Mouse (Mus musculus): ENCODE data around the gene Tbc1d23. TPM values are rescaled to one million over a fixed set of nuclear protein-coding genes. Genes with fewer than 3 reads are reported as not detected.
A peak's percentile ranks its signal among the peaks of the same experiment; 100 is the strongest.

Gene Tbc1d23
- polyA plus RNA-seq, 1 experiment from 2014 or later = 22.3 TPM

DNA sequence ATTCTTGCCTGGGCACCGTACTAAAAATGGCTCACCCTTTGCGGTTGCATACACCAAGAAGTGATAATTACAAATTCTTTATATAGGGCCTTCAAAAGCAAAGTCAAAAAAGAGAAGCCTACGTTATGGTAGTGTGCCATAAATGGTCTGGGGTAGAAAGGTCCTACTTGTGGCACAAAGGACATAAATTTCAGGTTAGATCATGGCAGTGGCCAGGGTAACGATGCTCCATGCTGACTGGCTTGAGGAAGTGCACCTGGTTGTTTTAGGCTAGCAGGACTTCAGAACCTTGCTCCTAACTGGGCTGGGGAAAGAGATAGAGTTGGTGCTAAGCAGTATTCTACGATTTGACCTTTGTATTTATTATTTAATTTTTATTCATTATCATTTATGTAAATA, 63.8 kb downstream of the Tbc1d23 start:
- WGBS = 11% methylated on average over 5 of the region's 5 CpGs
- Histone ChIP-seq H3K27ac (ENCODE audit: low read depth, low read length) (peak overlapping the region; percentile 81), H3K9me3 (ENCODE audit: control insufficient read depth) (no peaks in the 10 kb centered on the region), H3K36me3 (ENCODE audit: control insufficient read depth, insufficient read depth) (peaks cover 20% of the 10 kb centered on the region), H3K9ac (ENCODE audit: low read depth, low read length) (no peak overlapping the region), H3K4me2 (replicated peaks; ENCODE audit: low read depth) (peak overlapping the region; percentile 94), H3K27me3 (replicated peaks; ENCODE audit: control insufficient read depth, insufficient read depth, low read length) (no peaks in the 10 kb centered on the region), H3K4me1 (replicated peaks; ENCODE audit: control insufficient read depth, insufficient read depth, low read length) (no peaks in the 10 kb centered on the region), H3K4me3 (ENCODE audit: low read depth, low read length) (peak overlapping the region; percentile 87)
- TF ChIP-seq CTCF (IDR thresholded peaks at IDR 0.05; ENCODE audit: low read depth) = no peak
- peak; percentile 43 for ATAC-seq

DNA sequence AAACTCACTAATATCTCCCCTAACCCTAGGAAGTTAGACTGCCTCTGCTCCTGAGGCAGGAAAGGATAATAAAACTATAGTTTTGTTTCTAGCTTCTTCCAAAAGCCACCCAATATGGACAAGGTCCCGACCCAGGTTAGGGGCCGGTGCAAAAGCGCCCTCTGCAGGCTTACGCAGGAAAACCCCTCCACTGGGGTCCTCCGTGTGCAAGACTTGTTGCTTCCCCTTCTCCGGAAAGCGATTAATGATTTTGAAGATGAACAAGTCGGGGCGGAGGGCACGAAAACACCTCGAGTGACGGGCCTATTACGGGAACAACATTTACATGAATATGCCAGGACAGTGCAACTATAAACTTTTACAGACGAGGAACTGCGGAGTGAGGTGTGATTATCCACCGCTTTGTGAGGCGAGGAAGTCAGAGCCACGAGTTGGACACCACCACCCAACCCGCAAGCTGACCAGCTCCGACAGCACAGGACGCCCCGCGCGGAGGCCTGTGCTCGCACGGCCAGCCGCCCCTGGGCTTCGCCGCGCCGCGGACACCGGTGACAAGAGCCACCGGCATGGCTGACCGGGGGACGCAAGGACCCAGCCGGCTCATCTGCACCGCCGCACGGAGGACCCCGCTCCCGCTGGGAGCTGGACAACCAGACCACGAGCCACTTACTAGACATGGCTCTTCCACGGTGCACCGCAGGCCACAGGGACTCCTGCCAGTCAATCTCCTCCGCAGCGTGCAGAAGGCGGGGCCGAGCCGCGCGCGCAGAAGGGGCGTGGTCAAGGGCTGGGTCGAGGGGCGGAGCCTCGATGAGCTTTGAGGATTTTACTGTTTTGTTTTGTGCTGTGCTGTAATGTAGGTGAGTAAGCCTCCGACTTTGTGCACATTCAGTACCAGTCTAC, 64.4 kb downstream of the Tbc1d23 start, which contains the start of gene Nit2:
Gene Nit2, minus strand, starts transcription at position 731 of the 903 bp plus-strand sequence.
- H3K27me3 ChIP-seq (replicated peaks; ENCODE audit: control insufficient read depth, insufficient read depth, low read length) = no peaks in the 10 kb centered on the region
- H3K4me3 ChIP-seq (ENCODE audit: low read depth, low read length) = peak within 1 kb of the TSS; percentile 87
- H3K9me3 ChIP-seq (ENCODE audit: control insufficient read depth) = no peaks in the 10 kb centered on the region
- peak within 1 kb of the TSS; percentile 94 for H3K4me2 ChIP-seq (replicated peaks; ENCODE audit: low read depth)
- peaks cover 22% of the 10 kb centered on the region for H3K36me3 ChIP-seq (ENCODE audit: control insufficient read depth, insufficient read depth)
- no peaks in the 10 kb centered on the region for H3K4me1 ChIP-seq (replicated peaks; ENCODE audit: control insufficient read depth, insufficient read depth, low read length)
- peak; percentile 95 for ATAC-seq
- H3K9ac ChIP-seq (ENCODE audit: low read depth, low read length) = peak within 1 kb of the TSS; percentile 88
- WGBS = under 1% methylated on average over 58 of the region's 58 CpGs
- H3K27ac ChIP-seq (ENCODE audit: low read depth, low read length) = peak within 1 kb of the TSS; percentile 81
- TF ChIP-seq CTCF (IDR thresholded peaks at IDR 0.05; ENCODE audit: low read depth) = peak; percentile 88

DNA sequence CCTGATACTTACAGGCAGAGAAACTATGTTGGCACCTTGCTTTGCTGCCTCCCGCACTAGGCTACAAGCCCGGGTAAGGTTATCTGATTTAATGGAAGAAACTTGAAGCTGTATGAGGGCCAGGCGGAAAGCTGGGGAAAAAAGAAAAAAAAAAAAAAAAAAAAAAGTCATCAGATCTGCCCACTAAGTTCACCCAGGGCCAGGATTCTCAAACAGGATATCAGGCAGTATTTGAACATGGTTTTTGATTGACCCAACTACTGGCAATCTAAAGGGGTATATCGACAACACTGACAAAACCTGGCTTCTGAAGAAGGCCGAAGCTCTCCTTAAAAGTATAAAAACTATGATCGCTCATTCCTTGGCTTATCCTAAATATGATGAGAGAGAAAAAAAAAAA, 65.2 kb downstream of the Tbc1d23 start:
- Histone ChIP-seq H3K27me3 (replicated peaks; ENCODE audit: control insufficient read depth, insufficient read depth, low read length) (no peaks in the 10 kb centered on the region), H3K4me1 (replicated peaks; ENCODE audit: control insufficient read depth, insufficient read depth, low read length) (no peaks in the 10 kb centered on the region), H3K4me3 (ENCODE audit: low read depth, low read length) (no peak overlapping the region), H3K9ac (ENCODE audit: low read depth, low read length) (no peak overlapping the region), H3K9me3 (ENCODE audit: control insufficient read depth) (no peaks in the 10 kb centered on the region), H3K36me3 (ENCODE audit: control insufficient read depth, insufficient read depth) (peaks cover 24% of the 10 kb centered on the region), H3K27ac (ENCODE audit: low read depth, low read length) (no peak overlapping the region), H3K4me2 (replicated peaks; ENCODE audit: low read depth) (peak overlapping the region; percentile 94; the same call in 1 of the 2 replicates)
- no peak for ATAC-seq
- TF ChIP-seq CTCF (IDR thresholded peaks at IDR 0.05; ENCODE audit: low read depth) = no peak
- WGBS = 74% methylated on average over 6 of the region's 6 CpGs

DNA sequence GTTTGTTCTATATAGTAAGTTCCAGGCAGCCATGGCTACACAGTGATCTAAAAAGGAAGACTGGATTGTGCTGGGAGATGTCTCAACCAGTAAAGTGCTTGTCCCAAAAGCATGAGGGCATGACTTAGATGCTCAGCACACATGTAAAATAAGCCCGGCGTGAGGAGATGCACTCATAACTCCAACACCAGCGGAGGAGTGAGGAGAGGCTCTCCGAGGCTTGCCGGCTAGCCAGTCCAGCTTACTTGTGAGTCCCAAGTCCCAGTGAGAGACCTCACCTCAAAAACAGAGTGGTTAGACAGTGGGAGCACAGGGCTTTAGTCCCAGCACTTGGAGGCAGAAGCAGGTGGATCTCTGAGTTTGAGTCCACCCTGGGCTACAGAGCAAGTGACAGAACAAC, 66.1 kb downstream of the Tbc1d23 start:
- H3K4me2 ChIP-seq (replicated peaks; ENCODE audit: low read depth) = no peak overlapping the region
- TF ChIP-seq CTCF (IDR thresholded peaks at IDR 0.05; ENCODE audit: low read depth) = no peak
- no peak overlapping the region for H3K4me3 ChIP-seq (ENCODE audit: low read depth, low read length)
- WGBS = 95% methylated on average over 5 of the region's 5 CpGs
- no peaks in the 10 kb centered on the region for H3K9me3 ChIP-seq (ENCODE audit: control insufficient read depth)
- no peak for ATAC-seq
- H3K27ac ChIP-seq (ENCODE audit: low read depth, low read length) = no peak overlapping the region
- H3K36me3 ChIP-seq (ENCODE audit: control insufficient read depth, insufficient read depth) = peaks cover 26% of the 10 kb centered on the region
- no peaks in the 10 kb centered on the region for H3K4me1 ChIP-seq (replicated peaks; ENCODE audit: control insufficient read depth, insufficient read depth, low read length)
- no peak overlapping the region for H3K9ac ChIP-seq (ENCODE audit: low read depth, low read length)
- H3K27me3 ChIP-seq (replicated peaks; ENCODE audit: control insufficient read depth, insufficient read depth, low read length) = no peaks in the 10 kb centered on the region

DNA sequence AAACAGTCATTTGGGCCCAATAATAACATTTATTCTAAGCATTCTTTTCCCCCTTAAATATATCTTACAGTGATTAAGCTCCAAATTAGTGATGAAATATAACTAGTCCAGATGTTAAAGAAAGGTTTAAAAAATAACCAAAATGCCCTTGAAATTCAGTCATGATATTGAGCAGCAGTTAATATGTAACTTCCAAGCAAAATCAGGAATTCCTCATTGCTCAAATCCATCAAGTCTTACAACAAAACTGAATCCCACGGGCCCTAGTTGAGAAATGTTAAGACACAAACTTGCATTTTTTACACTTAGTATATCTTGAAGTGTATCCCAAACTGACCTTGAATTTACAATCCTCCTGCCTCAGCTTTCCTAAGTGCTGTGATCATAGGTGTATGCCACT, 67.6 kb downstream of the Tbc1d23 start:
- H3K9ac ChIP-seq (ENCODE audit: low read depth, low read length) = no peak overlapping the region
- 57% methylated on average over 1 of the region's 1 CpGs for WGBS
- no peaks in the 10 kb centered on the region for H3K9me3 ChIP-seq (ENCODE audit: control insufficient read depth)
- no peak for ATAC-seq
- no peak overlapping the region for H3K4me3 ChIP-seq (ENCODE audit: low read depth, low read length)
- no peak for TF ChIP-seq CTCF (IDR thresholded peaks at IDR 0.05; ENCODE audit: low read depth)
- H3K4me1 ChIP-seq (replicated peaks; ENCODE audit: control insufficient read depth, insufficient read depth, low read length) = no peaks in the 10 kb centered on the region
- H3K27me3 ChIP-seq (replicated peaks; ENCODE audit: control insufficient read depth, insufficient read depth, low read length) = no peaks in the 10 kb centered on the region
- H3K36me3 ChIP-seq (ENCODE audit: control insufficient read depth, insufficient read depth) = peaks cover 28% of the 10 kb centered on the region
- no peak overlapping the region for H3K4me2 ChIP-seq (replicated peaks; ENCODE audit: low read depth)
- H3K27ac ChIP-seq (ENCODE audit: low read depth, low read length) = no peak overlapping the region

DNA sequence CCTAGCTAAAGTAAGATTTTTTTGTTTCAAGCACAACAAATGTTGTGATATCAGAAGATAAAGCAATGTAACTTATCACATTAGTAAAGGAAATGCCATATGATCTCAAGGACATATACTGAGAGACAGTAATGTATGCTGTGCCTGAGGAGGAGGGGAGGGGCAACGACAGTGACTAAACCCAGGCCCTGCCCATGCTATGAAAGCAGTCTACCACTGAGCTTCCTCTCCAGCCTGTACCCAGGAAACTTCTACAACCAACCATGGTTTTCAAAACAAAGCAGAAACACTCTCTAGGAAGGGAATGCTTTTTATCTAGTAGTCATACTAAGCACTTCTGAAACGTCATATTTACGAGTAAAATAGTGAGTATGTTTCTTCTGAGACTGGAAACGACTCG, 68.5 kb downstream of the Tbc1d23 start:
- Histone ChIP-seq H3K36me3 (ENCODE audit: control insufficient read depth, insufficient read depth) (peaks cover 36% of the 10 kb centered on the region), H3K9me3 (ENCODE audit: control insufficient read depth) (no peaks in the 10 kb centered on the region), H3K4me3 (ENCODE audit: low read depth, low read length) (no peak overlapping the region), H3K27me3 (replicated peaks; ENCODE audit: control insufficient read depth, insufficient read depth, low read length) (no peaks in the 10 kb centered on the region), H3K4me2 (replicated peaks; ENCODE audit: low read depth) (no peak overlapping the region), H3K4me1 (replicated peaks; ENCODE audit: control insufficient read depth, insufficient read depth, low read length) (no peaks in the 10 kb centered on the region), H3K27ac (ENCODE audit: low read depth, low read length) (no peak overlapping the region), H3K9ac (ENCODE audit: low read depth, low read length) (no peak overlapping the region)
- no peak for ATAC-seq
- WGBS = 74% methylated on average over 5 of the region's 5 CpGs
- no peak for TF ChIP-seq CTCF (IDR thresholded peaks at IDR 0.05; ENCODE audit: low read depth)
